ENCODE assay signal across 33 mouse cellular contexts in genomic region chr6:40650953-40651352, GRCm38 (mm10). TPM values are rescaled to one million over a fixed set of nuclear protein-coding genes. Genes with fewer than 3 reads are reported as not detected.
"Had no signal": no experiment of that assay in that cellular context is flagged by ENCODE, and none has a peak within 500 bp of the region (broad histone marks: within the 10 kb centered on the region; RNA-seq: fewer than 3 reads in every experiment).

No protein-coding gene starts in this region.

- DNase-seq: cerebellum, adult 8-10 months; cerebellum, adult 9-10 months; cerebellum, adult 9-11 months; cerebellum, postnatal 10 days; cerebellum, postnatal 14 days; cerebellum, postnatal 25 days; cerebellum, postnatal 36 days; embryo, embryonic 11 days; forebrain, postnatal 0 days; gastrocnemius, adult 2 months; gastrocnemius, postnatal 10 days; gastrocnemius, postnatal 14 days; gastrocnemius, postnatal 25 days; gastrocnemius, postnatal 36 days; heart, adult 18-20 months; heart, adult 2 months had no signal

- H3K4me3 ChIP-seq: embryonic facial prominence, embryonic 10.5 days; embryonic facial prominence, embryonic 12.5 days; embryonic facial prominence, embryonic 13.5 days; embryonic facial prominence, embryonic 15.5 days; erythroblast, embryonic 14.5 days; forebrain, embryonic 10.5 days; forebrain, embryonic 12.5 days; forebrain, embryonic 13.5 days; forebrain, embryonic 15.5 days; gastrocnemius, adult 2 months; heart, adult 2 months had no signal

- H3K4me2 ChIP-seq: embryonic facial prominence, embryonic 12.5 days; embryonic facial prominence, embryonic 13.5 days; embryonic facial prominence, embryonic 15.5 days; forebrain, embryonic 12.5 days; forebrain, embryonic 13.5 days; forebrain, embryonic 15.5 days had no signal

- H3K9me3 ChIP-seq: embryonic facial prominence, embryonic 10.5 days; embryonic facial prominence, embryonic 12.5 days; embryonic facial prominence, embryonic 13.5 days; embryonic facial prominence, embryonic 15.5 days; forebrain, embryonic 10.5 days; forebrain, embryonic 12.5 days; forebrain, embryonic 13.5 days; forebrain, embryonic 15.5 days had no signal

- H3K27me3 ChIP-seq: embryonic facial prominence, embryonic 12.5 days; embryonic facial prominence, embryonic 13.5 days; embryonic facial prominence, embryonic 15.5 days; forebrain, embryonic 12.5 days; forebrain, embryonic 13.5 days; forebrain, embryonic 15.5 days had no signal

- H3K9ac ChIP-seq: embryonic facial prominence, embryonic 12.5 days; embryonic facial prominence, embryonic 13.5 days; embryonic facial prominence, embryonic 15.5 days; forebrain, embryonic 12.5 days; forebrain, embryonic 13.5 days; forebrain, embryonic 15.5 days; forebrain, postnatal 0 days had no signal

- H3K27ac ChIP-seq: embryonic facial prominence, embryonic 10.5 days; embryonic facial prominence, embryonic 12.5 days; embryonic facial prominence, embryonic 13.5 days; embryonic facial prominence, embryonic 15.5 days; forebrain, embryonic 10.5 days; forebrain, embryonic 12.5 days; forebrain, embryonic 13.5 days; forebrain, embryonic 15.5 days; gastrocnemius, adult 2 months; heart, adult 2 months had no signal

- H3K4me1 ChIP-seq: embryonic facial prominence, embryonic 10.5 days; embryonic facial prominence, embryonic 12.5 days; embryonic facial prominence, embryonic 13.5 days; embryonic facial prominence, embryonic 15.5 days; forebrain, embryonic 10.5 days; forebrain, embryonic 12.5 days; forebrain, embryonic 13.5 days; forebrain, embryonic 15.5 days had no signal

- ATAC-seq: forebrain, embryonic 13.5 days; forebrain, embryonic 14.5 days; forebrain, embryonic 15.5 days; forebrain, embryonic 16.5 days; forebrain, postnatal 0 days had no signal

- H3K36me3 ChIP-seq: embryonic facial prominence, embryonic 10.5 days; embryonic facial prominence, embryonic 12.5 days; embryonic facial prominence, embryonic 13.5 days; embryonic facial prominence, embryonic 15.5 days; forebrain, embryonic 10.5 days; forebrain, embryonic 12.5 days; forebrain, embryonic 15.5 days had no signal

RNA-seq across cellular contexts. Expression of gene Mgam, which starts 22.3 kb away (rescaled TPM):
- polyA plus RNA-seq: embryonic facial prominence, embryonic 11.5 days; embryonic facial prominence, embryonic 13.5 days; forebrain, embryonic 10.5 days; forebrain, embryonic 15.5 days; forebrain, embryonic 16.5 days had no signal

RNA-seq across cellular contexts. Expression of gene Tas2r138, which starts 37.8 kb away (rescaled TPM):
- polyA plus RNA-seq: cortical plate, adult 2 months; embryonic facial prominence, embryonic 10.5 days; embryonic facial prominence, embryonic 11.5 days; embryonic facial prominence, embryonic 12.5 days; embryonic facial prominence, embryonic 13.5 days; embryonic facial prominence, embryonic 14.5 days; embryonic facial prominence, embryonic 15.5 days; erythroblast, embryonic 14.5 days; forebrain, embryonic 10.5 days; forebrain, embryonic 11.5 days; forebrain, embryonic 12.5 days; forebrain, embryonic 13.5 days; forebrain, embryonic 14.5 days; forebrain, embryonic 15.5 days; forebrain, embryonic 16.5 days; forebrain, postnatal 0 days; frontal cortex, adult 2 months; gonadal fat pad, adult 2 months; heart, adult 2 months had no signal
